Mouse (Mus musculus): Measurements from ENCODE around the gene Fig4.

DNA sequence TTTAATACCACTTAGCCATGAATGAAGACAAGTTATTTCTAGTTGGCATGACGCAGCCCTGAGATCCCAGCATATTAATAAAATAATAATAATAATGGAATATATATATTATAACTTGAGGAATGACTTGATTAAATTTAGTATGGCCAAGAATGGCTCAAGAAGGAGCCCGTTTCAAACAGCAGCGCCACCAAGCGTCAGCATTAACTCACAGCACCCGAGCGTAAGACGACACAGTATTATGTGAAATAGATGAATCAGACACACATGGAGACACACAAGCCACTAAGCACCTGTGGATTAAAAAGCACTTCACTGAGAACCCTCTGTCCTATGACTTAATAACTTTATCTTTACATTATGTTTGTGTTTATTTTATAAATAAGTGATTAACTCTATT is 31.2 kb downstream of the Fig4 start:
- TF ChIP-seq EP300 (IDR thresholded peaks at IDR 0.05) (no peak), CTCF (IDR thresholded peaks at IDR 0.05) (peak; percentile 59)
